Mouse (Mus musculus) left cerebral cortex, postnatal 36 days (tissue): ENCODE measurements around the gene Icosl. TPM values are rescaled to one million over a fixed set of nuclear protein-coding genes. Genes with fewer than 3 reads are reported as not detected.
"Not testable (repeated sequence)": the region's sequence is repeated elsewhere in the genome, so short reads cannot be mapped to it uniquely, and the experiment has no call there.

Source experiments
- DNase-seq, 2 experiments: peaks; one replicate each; pipeline ENCODE4 v3.0.0; 2021 to 2022; ENCODE audit warnings: low spot score in 2 of 2, mixed read lengths in 1 of 2
- intact Hi-C: fragments of 180-260 bp; cut with DNase I; formaldehyde crosslinking; loops from one replicate; pipeline ENCODE4 v1.15.1; 2025
- total RNA-seq, 2 experiments: library from RNA; stranded (reverse); gene quantifications; 2 replicates each; pipeline ENCODE4 v1.2.3; 2021

Icosl gene
- total RNA-seq, 2 experiments from 2014 or later = 1.9 to 2.2 TPM

GRCm38 (mm10) chr10:78068541-78068940 lies 561 bp upstream of the Icosl start:
- intact Hi-C loops = no loop called here
- DNase-seq = no peak

- intact Hi-C loops = no loop called here
- DNase-seq = no peak
These were observed 5.0 kb downstream of the Icosl start for GRCm38 (mm10) chr10:78074151-78074550.

- no peak for DNase-seq
- intact Hi-C loops = no loop called here
These were observed 5.9 kb downstream of the Icosl start for GRCm38 (mm10) chr10:78074977-78075376.

- DNase-seq = no peak
- intact Hi-C loops = no loop called here
These were observed 8.8 kb downstream of the Icosl start for GRCm38 (mm10) chr10:78077862-78078261.

GRCm38 (mm10) chr10:78078276-78078675 lies 9.2 kb downstream of the Icosl start:
- intact Hi-C loops = no loop called here

GRCm38 (mm10) chr10:78079955-78080591 lies 11.0 kb downstream of the Icosl start:
- DNase-seq = no peak
- intact Hi-C loops = no loop called here

More at GRCm38 (mm10) chr10:78078276-78078675, 9.2 kb downstream of the Icosl start:
- no peak for DNase-seq

- intact Hi-C loops = no loop called here
- DNase-seq = no peak
These were observed 15.0 kb downstream of the Icosl start for GRCm38 (mm10) chr10:78084073-78084472.

GRCm38 (mm10) chr10:78085711-78086110 lies 16.6 kb downstream of the Icosl start:
- no peak for DNase-seq
- intact Hi-C loops = no loop called here

GRCm38 (mm10) chr10:78086444-78087061 lies 17.5 kb downstream of the Icosl start:
- intact Hi-C loops = no loop called here
- no peak for DNase-seq

- DNase-seq = no peak
- intact Hi-C loops = no loop called here
These were observed 18.0 kb downstream of the Icosl start for GRCm38 (mm10) chr10:78087101-78087511.

GRCm38 (mm10) chr10:78090246-78090645 lies 21.1 kb downstream of the Icosl start:
- intact Hi-C loops = no loop called here
- no peak for DNase-seq

GRCm38 (mm10) chr10:78090706-78091491 lies 21.8 kb downstream of the Icosl start:
- no peak for DNase-seq
- intact Hi-C loops = no loop called here

GRCm38 (mm10) chr10:78091865-78092724 lies 23.0 kb downstream of the Icosl start:
- DNase-seq = no peak
- intact Hi-C loops = no loop called here

GRCm38 (mm10) chr10:78092725-78093029 lies 23.6 kb downstream of the Icosl start:
- no peak for DNase-seq
- intact Hi-C loops = no loop called here

GRCm38 (mm10) chr10:78095221-78095620 lies 26.1 kb downstream of the Icosl start:
- intact Hi-C loops = no loop called here
- no peak for DNase-seq

- intact Hi-C loops = no loop called here
- no peak for DNase-seq
These were observed 27.1 kb downstream of the Icosl start for GRCm38 (mm10) chr10:78095954-78096931.

GRCm38 (mm10) chr10:78099860-78100259 lies 30.8 kb downstream of the Icosl start:
- DNase-seq, intact Hi-C loops: not testable (repeated sequence)

GRCm38 (mm10) chr10:78100989-78101780 lies 32.1 kb downstream of the Icosl start:
- intact Hi-C loops = no loop called here
- no peak for DNase-seq
